Mouse (Mus musculus): ENCODE results near the gene Depp1. TPM values are rescaled to one million over a fixed set of nuclear protein-coding genes. Genes with fewer than 3 reads are reported as not detected.

Gene Depp1
- total and polyA plus RNA-seq, 2 experiments from 2014 or later: 3.1 to 5.0 TPM

- DNase-seq (ENCODE audit: low spot score) (peak; percentile 83), ATAC-seq (ENCODE audit: low FRiP score) (peak; percentile 79)
- Histone ChIP-seq H3K27ac (ENCODE audit: low read depth, low read length) (no peak within 1 kb of the TSS), H3K9me3 (ENCODE audit: low read length) (no peaks in the 10 kb centered on the region), H3K27me3 (ENCODE audit: insufficient read depth, low read length) (no peaks in the 10 kb centered on the region), H3K36me3 (ENCODE audit: insufficient read depth, low read length) (no peaks in the 10 kb centered on the region), H3K4me1 (ENCODE audit: insufficient read depth, low read length) (peaks cover 14% of the 10 kb centered on the region), H3K9ac (replicated peaks; ENCODE audit: low read length, poor library complexity, severe bottlenecking) (peak within 1 kb of the TSS; percentile 48), H3K4me3 (ENCODE audit: low read depth, low read length) (peak within 1 kb of the TSS; percentile 48), H3K4me2 (ENCODE audit: low read depth, low read length, poor library complexity, severe bottlenecking) (peak within 1 kb of the TSS; percentile 93)
- WGBS: under 1% methylated on average over 44 of the region's 44 CpGs
- TF ChIP-seq CTCF (IDR thresholded peaks at IDR 0.05): no peak
These were observed 23.3 kb downstream of the Depp1 start, which contains the start of gene Rassf4 for GRCm38 (mm10) chr6:116673471-116674282. Rassf4 (minus strand) TSS chr6:116673952.

- ATAC-seq (ENCODE audit: low FRiP score) (no peak), DNase-seq (ENCODE audit: low spot score) (no peak)
- Histone ChIP-seq H3K27ac (ENCODE audit: low read depth, low read length) (no peak overlapping the region), H3K4me3 (ENCODE audit: low read depth, low read length) (peak overlapping the region; percentile 48), H3K9ac (replicated peaks; ENCODE audit: low read length, poor library complexity, severe bottlenecking) (no peak overlapping the region; the same call in 1 of the 2 replicates), H3K36me3 (ENCODE audit: insufficient read depth, low read length) (no peaks in the 10 kb centered on the region), H3K9me3 (ENCODE audit: low read length) (no peaks in the 10 kb centered on the region), H3K4me2 (ENCODE audit: low read depth, low read length, poor library complexity, severe bottlenecking) (peak overlapping the region; percentile 93), H3K27me3 (ENCODE audit: insufficient read depth, low read length) (no peaks in the 10 kb centered on the region), H3K4me1 (ENCODE audit: insufficient read depth, low read length) (peaks cover 14% of the 10 kb centered on the region)
- WGBS: 22% methylated on average over 16 of the region's 16 CpGs
- no peak for TF ChIP-seq CTCF (IDR thresholded peaks at IDR 0.05)
These were observed 24.0 kb downstream of the Depp1 start for GRCm38 (mm10) chr6:116674283-116674886.

- no peaks in the 10 kb centered on the region for H3K36me3 ChIP-seq (ENCODE audit: insufficient read depth, low read length)
- H3K4me2 ChIP-seq (ENCODE audit: low read depth, low read length, poor library complexity, severe bottlenecking): no peak overlapping the region
- no peak for TF ChIP-seq CTCF (IDR thresholded peaks at IDR 0.05)
- no peak overlapping the region for H3K27ac ChIP-seq (ENCODE audit: low read depth, low read length)
- no peak for ATAC-seq (ENCODE audit: low FRiP score)
- DNase-seq (ENCODE audit: low spot score): no peak
- H3K27me3 ChIP-seq (ENCODE audit: insufficient read depth, low read length): no peaks in the 10 kb centered on the region
- H3K9ac ChIP-seq (replicated peaks; ENCODE audit: low read length, poor library complexity, severe bottlenecking): no peak overlapping the region
- no peaks in the 10 kb centered on the region for H3K9me3 ChIP-seq (ENCODE audit: low read length)
- H3K4me3 ChIP-seq (ENCODE audit: low read depth, low read length): no peak overlapping the region
- H3K4me1 ChIP-seq (ENCODE audit: insufficient read depth, low read length): peaks cover 9% of the 10 kb centered on the region; the same call in 1 of the 2 replicates
- WGBS: 83% methylated on average over 10 of the region's 10 CpGs
These were observed 26.0 kb downstream of the Depp1 start for GRCm38 (mm10) chr6:116676355-116676913.

- H3K4me2 ChIP-seq (ENCODE audit: low read depth, low read length, poor library complexity, severe bottlenecking): no peak overlapping the region
- no peak overlapping the region for H3K27ac ChIP-seq (ENCODE audit: low read depth, low read length)
- 73% methylated on average over 6 of the region's 6 CpGs for WGBS
- TF ChIP-seq CTCF (IDR thresholded peaks at IDR 0.05): no peak
- DNase-seq (ENCODE audit: low spot score): no peak
- H3K9ac ChIP-seq (replicated peaks; ENCODE audit: low read length, poor library complexity, severe bottlenecking): no peak overlapping the region
- ATAC-seq (ENCODE audit: low FRiP score): no peak
- H3K4me3 ChIP-seq (ENCODE audit: low read depth, low read length): no peak overlapping the region
- no peaks in the 10 kb centered on the region for H3K27me3 ChIP-seq (ENCODE audit: insufficient read depth, low read length)
- no peaks in the 10 kb centered on the region for H3K36me3 ChIP-seq (ENCODE audit: insufficient read depth, low read length)
- H3K9me3 ChIP-seq (ENCODE audit: low read length): no peaks in the 10 kb centered on the region
- H3K4me1 ChIP-seq (ENCODE audit: insufficient read depth, low read length): peaks cover 9% of the 10 kb centered on the region; the same call in 1 of the 2 replicates
These were observed 26.9 kb downstream of the Depp1 start for GRCm38 (mm10) chr6:116677321-116677720.

- no peak overlapping the region for H3K27ac ChIP-seq (ENCODE audit: low read depth, low read length)
- H3K27me3 ChIP-seq (ENCODE audit: insufficient read depth, low read length): no peaks in the 10 kb centered on the region
- ATAC-seq (ENCODE audit: low FRiP score) (no peak), DNase-seq (ENCODE audit: low spot score) (no peak)
- no peaks in the 10 kb centered on the region for H3K36me3 ChIP-seq (ENCODE audit: insufficient read depth, low read length)
- no peak overlapping the region for H3K9ac ChIP-seq (replicated peaks; ENCODE audit: low read length, poor library complexity, severe bottlenecking)
- H3K4me3 ChIP-seq (ENCODE audit: low read depth, low read length): no peak overlapping the region
- H3K9me3 ChIP-seq (ENCODE audit: low read length): no peaks in the 10 kb centered on the region
- no peak for TF ChIP-seq CTCF (IDR thresholded peaks at IDR 0.05)
- 77% methylated on average over 5 of the region's 5 CpGs for WGBS
- no peaks in the 10 kb centered on the region for H3K4me1 ChIP-seq (ENCODE audit: insufficient read depth, low read length)
- no peak overlapping the region for H3K4me2 ChIP-seq (ENCODE audit: low read depth, low read length, poor library complexity, severe bottlenecking)
These were observed 29.3 kb downstream of the Depp1 start for GRCm38 (mm10) chr6:116679563-116680288.
